Mouse (Mus musculus) heart, postnatal 0 days (tissue): ENCODE results near the gene Qrich1. TPM values are rescaled to one million over a fixed set of nuclear protein-coding genes. Genes with fewer than 3 reads are reported as not detected.

Experiments
- ATAC-seq: fragments of 200-750 bp; cut with Nextera tagmentation; 2 replicates; pipeline ENCODE4 v1.8.0; 2017; ENCODE audit warnings: low read depth, moderate number of reproducible peaks, moderate library complexity; ENCODE audit not compliant: insufficient read depth
- DNase-seq: peaks from one replicate; pipeline ENCODE4 v3.0.0-alpha.2; 2016; ENCODE audit warnings: low spot score
- H3K27ac ChIP-seq: fragments of 300-500 bp; sonication (generic); 2 replicates; pipeline ENCODE4 v1.5.1; 2014; ENCODE audit warnings: low read depth, mild to moderate bottlenecking
- H3K27me3 ChIP-seq: fragments of 300-500 bp; sonication (generic); 2 replicates; pipeline ENCODE4 v1.6.1; 2014; ENCODE audit warnings: low read length, mixed read lengths; ENCODE audit not compliant: control insufficient read depth, insufficient read depth
- H3K36me3 ChIP-seq: fragments of 300-500 bp; sonication (generic); replicated peaks from 2 replicates; pipeline ENCODE4 v1.6.1; 2014; ENCODE audit warnings: low read length, mixed read lengths; ENCODE audit not compliant: control insufficient read depth, insufficient read depth
- H3K4me1 ChIP-seq: fragments of 300-500 bp; sonication (generic); 2 replicates; pipeline ENCODE4 v1.6.1; 2014; ENCODE audit warnings: antibody characterized with exemption; ENCODE audit not compliant: control insufficient read depth, insufficient read depth
- H3K4me2 ChIP-seq: fragments of 300-500 bp; sonication (generic); 2 replicates; pipeline ENCODE4 v1.6.1; 2014; ENCODE audit warnings: low read depth, mild to moderate bottlenecking, low read length, moderate library complexity
- H3K4me3 ChIP-seq: fragments of 300-500 bp; sonication (generic); 2 replicates; pipeline ENCODE4 v1.5.1; 2014; ENCODE audit warnings: low read depth, low read length
- H3K9ac ChIP-seq: fragments of 300-500 bp; sonication (generic); replicated peaks from 2 replicates; pipeline ENCODE4 v1.6.1; 2014; ENCODE audit warnings: low read depth, low read length, mixed read lengths
- H3K9me3 ChIP-seq: fragments of 300-500 bp; sonication (generic); replicated peaks from 2 replicates; pipeline ENCODE4 v1.6.1; 2016; ENCODE audit warnings: low read length; ENCODE audit not compliant: control insufficient read depth
- CTCF ChIP-seq: IDR thresholded peaks from 2 replicates; pipeline ENCODE4 v1.5.1; 2016; ENCODE audit warnings: antibody characterized with exemption, control low read depth, low read depth
- EP300 ChIP-seq: IDR thresholded peaks from 2 replicates; pipeline ENCODE4 v1.6.1; 2016; ENCODE audit warnings: antibody characterized with exemption, low read depth
- WGBS: fragments of 180-500 bp; shearing (Covaris S2); extraction: QIAGEN DNeasy Blood & Tissue Kit; methylation state at CpG from one replicate; pipeline ENCODE4 v1.1.7; 2014; 5-methylcytosine and 5-hydroxymethylcytosine counted together
- polyA plus RNA-seq: library from polyadenylated mRNA; unstranded; fragments of >200 nt; fragmentation: Nextera tagmentation; extraction: Ambion mirVana; gene quantifications from 2 replicates; pipeline ENCODE4 v1.2.1, GENCODE M21; 2015
- total RNA-seq: library from RNA; depleted of rRNA; stranded (reverse); fragments of >200 nt; gene quantifications from 2 replicates; pipeline ENCODE4 v1.2.3, GENCODE M21; 2014; ENCODE audit warnings: low replicate concordance; rRNA removed

Qrich1 gene
- total RNA-seq (138 and 154 TPM in 2 replicates), polyA plus RNA-seq (52.5 and 55.4 TPM in 2 replicates)

DNA sequence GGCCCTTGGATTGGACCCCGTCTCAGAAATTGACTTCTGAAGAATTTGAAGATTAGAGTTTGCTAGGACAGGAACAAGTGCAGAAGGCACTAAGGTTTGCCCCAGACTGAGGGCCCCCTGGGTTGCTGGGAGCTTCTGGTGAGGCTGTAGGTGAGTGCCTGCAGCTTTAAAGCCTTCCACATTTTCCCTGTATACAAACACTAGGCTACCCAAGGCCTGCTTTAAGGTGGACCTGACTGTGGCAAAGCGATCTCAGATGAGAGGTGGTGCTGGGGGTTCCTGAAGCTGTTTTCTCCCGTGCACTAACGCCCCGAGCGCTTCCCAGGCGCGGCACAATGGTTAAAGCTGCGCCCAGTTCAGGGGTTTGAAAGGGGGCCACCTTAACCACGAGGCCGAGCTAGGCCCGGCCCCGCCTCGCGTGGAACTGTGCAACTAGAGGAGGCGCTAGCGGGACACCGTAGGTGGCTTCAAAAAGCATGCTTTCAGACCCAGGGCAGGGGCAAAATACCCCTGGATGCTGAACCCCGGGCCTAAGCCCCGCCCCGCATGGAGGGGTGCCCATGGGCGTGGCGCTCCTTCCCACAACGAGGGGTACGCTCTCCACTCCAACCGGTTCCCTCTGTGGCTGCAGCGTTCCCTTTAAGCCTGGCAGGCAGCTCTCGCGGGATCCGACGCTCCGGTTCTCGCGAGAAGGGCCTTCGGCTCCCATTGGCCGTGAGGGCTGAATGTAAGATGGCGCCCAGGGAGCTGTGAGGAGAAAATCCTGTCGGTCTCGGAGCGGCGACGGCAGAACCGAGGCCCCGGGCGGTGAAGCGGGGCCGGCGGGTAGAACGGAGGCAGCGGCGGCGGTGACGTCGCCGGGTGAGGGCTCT is at the start of gene Qrich1:
TSS of gene Qrich1 (plus strand) at position 427 of the 872 bp plus-strand sequence.
- Histone ChIP-seq H3K27ac (peak within 1 kb of the TSS; percentile 98), H3K4me3 (peak within 1 kb of the TSS; percentile 91), H3K4me1 (0 out of 2 replicates have a peak, but pooled peaks cover 6% of the 10 kb centered on the region), H3K9ac (peak within 1 kb of the TSS; percentile 90), H3K4me2 (peak within 1 kb of the TSS; percentile 66), H3K36me3 (peaks cover 50% of the 10 kb centered on the region), H3K27me3 (no peaks in the 10 kb centered on the region), H3K9me3 (no peaks in the 10 kb centered on the region)
- DNase-seq (peak; percentile 96), ATAC-seq (peak; percentile 94)
- WGBS: 1% methylated on average over 55 of the region's 55 CpGs
- TF ChIP-seq EP300 (peak; percentile 100), CTCF (no peak)

GRCm38 (mm10) chr9:108469430-108469829 is 47.2 kb upstream of the Qrich1 start:
- Histone ChIP-seq H3K27ac (no peak overlapping the region), H3K4me1 (no peaks in the 10 kb centered on the region), H3K9me3 (no peaks in the 10 kb centered on the region), H3K36me3 (peaks cover 17% of the 10 kb centered on the region; the same call in 1 of the 2 replicates), H3K9ac (no peak overlapping the region), H3K4me3 (no peak overlapping the region), H3K27me3 (no peaks in the 10 kb centered on the region), H3K4me2 (no peak overlapping the region)
- TF ChIP-seq CTCF (no peak), EP300 (no peak)
- DNase-seq (no peak), ATAC-seq (no peak)
- WGBS: 64% methylated on average over 5 of the region's 5 CpGs

DNA sequence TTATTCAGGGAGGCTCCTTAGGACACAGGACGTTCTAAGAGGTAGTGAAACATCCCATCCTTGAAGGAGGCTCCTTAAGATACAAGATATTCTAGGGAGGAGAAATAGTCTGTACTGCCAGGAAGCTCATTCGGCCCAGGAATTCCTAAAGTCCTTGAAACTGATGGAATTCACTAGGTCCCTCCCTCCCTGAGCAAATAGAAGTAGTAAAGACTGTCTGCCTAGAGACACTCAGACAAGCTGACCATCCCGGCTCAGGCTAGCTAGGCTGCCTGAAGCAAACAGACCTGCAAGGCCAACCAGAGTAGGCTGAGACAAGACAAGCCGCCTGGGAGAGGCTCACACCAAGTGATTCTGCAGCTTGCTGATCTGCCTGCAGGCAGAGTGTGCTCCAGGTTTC is 46.8 kb upstream of the Qrich1 start:
- Histone ChIP-seq H3K4me1 (no peaks in the 10 kb centered on the region), H3K9me3 (no peaks in the 10 kb centered on the region), H3K27ac (no peak overlapping the region), H3K4me2 (no peak overlapping the region), H3K27me3 (no peaks in the 10 kb centered on the region), H3K9ac (no peak overlapping the region), H3K4me3 (no peak overlapping the region), H3K36me3 (peaks cover 13% of the 10 kb centered on the region; the same call in 1 of the 2 replicates)
- ATAC-seq (no peak), DNase-seq (no peak)
- 52% methylated on average over 4 of the region's 4 CpGs for WGBS
- TF ChIP-seq EP300 (no peak), CTCF (no peak)

DNA sequence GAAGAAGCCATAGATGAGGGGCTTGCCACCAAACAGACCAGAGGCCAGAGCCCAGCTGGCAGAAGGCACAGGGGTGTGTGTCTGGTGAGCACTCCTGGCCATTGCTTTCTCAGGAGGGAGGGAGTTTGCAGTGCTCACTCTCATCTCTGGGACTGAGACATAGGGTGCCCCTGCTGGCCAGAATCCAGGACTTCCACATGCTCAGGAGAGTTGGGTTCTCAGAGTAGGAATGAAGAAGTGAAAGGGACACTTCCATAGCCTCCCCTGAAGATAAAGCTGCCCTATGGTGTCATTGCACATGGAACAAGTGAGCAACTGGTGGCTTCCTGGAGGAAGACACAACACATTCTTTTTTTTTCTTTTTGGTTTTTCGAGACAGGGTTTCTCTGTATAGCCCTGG is 42.1 kb upstream of the Qrich1 start:
- Histone ChIP-seq H3K27ac (no peak overlapping the region), H3K36me3 (no peaks in the 10 kb centered on the region), H3K4me2 (no peak overlapping the region), H3K9ac (no peak overlapping the region), H3K9me3 (no peaks in the 10 kb centered on the region), H3K27me3 (no peaks in the 10 kb centered on the region), H3K4me3 (no peak overlapping the region), H3K4me1 (peaks cover 6% of the 10 kb centered on the region)
- TF ChIP-seq EP300 (no peak), CTCF (no peak)
- 80% methylated on average over 1 of the region's 1 CpGs for WGBS
- DNase-seq: no peak
- no peak for ATAC-seq

- peak overlapping the region; percentile 85 for H3K27ac ChIP-seq
- H3K9ac ChIP-seq: peak overlapping the region; percentile 53; the same call in 1 of the 2 replicates
- ATAC-seq (peak; percentile 75), DNase-seq (peak; percentile 83)
- peaks cover 20% of the 10 kb centered on the region for H3K36me3 ChIP-seq
- H3K4me2 ChIP-seq: peak overlapping the region; percentile 94
- peaks cover 26% of the 10 kb centered on the region for H3K4me1 ChIP-seq
- WGBS: under 1% methylated on average over 20 of the region's 20 CpGs
- H3K9me3 ChIP-seq: no peaks in the 10 kb centered on the region
- TF ChIP-seq CTCF (no peak), EP300 (peak; percentile 78)
- H3K4me3 ChIP-seq: peak overlapping the region; percentile 59
- H3K27me3 ChIP-seq: no peaks in the 10 kb centered on the region
Measured at GRCm38 (mm10) chr9:108478638-108479156, 37.9 kb upstream of the Qrich1 start.
